21 mouse cellular contexts compared by ENCODE assay signal in the genomic region with DNA sequence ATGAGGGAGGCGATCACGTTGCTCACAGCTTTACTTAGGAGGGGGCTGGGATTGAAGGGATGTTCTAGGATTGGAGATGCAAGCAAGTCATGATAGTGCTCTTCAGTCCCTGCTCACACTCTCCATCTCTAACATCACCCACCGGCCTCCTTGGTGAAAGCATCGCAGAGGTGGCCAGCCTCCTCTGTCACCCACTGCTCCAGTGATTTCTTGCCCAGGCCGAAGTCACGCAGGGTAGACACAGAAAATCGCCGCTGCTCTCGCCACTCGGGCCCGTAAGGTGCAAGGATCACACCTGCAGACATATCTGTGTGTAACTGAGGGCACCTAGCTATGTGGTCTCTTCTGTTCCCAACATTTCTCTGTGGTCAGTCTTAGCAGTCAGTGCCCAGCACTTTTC. TPM values are rescaled to one million over a fixed set of nuclear protein-coding genes. Genes with fewer than 3 reads are reported as not detected.
"Had no signal": no experiment of that assay in that cellular context is flagged by ENCODE, and none has a peak within 500 bp of the region (broad histone marks: within the 10 kb centered on the region; RNA-seq: fewer than 3 reads in every experiment).

No protein-coding gene starts in this region.

- H3K4me2 ChIP-seq: limb, embryonic 15.5 days; neural tube, embryonic 15.5 days had no signal

- H3K27me3 ChIP-seq: limb, embryonic 15.5 days; neural tube, embryonic 15.5 days had no signal

- H3K4me1 ChIP-seq: limb, embryonic 15.5 days; midbrain, embryonic 10.5 days; neural tube, embryonic 15.5 days had no signal

- H3K9me3 ChIP-seq: limb, embryonic 15.5 days; midbrain, embryonic 10.5 days; neural tube, embryonic 15.5 days had no signal

- H3K36me3 ChIP-seq: limb, embryonic 15.5 days; midbrain, embryonic 10.5 days; neural tube, embryonic 15.5 days had no signal

- ATAC-seq: hindbrain, postnatal 0 days; lung, postnatal 0 days had no signal

- H3K4me3 ChIP-seq: limb, embryonic 15.5 days; midbrain, embryonic 10.5 days; myocyte; neural tube, embryonic 15.5 days had no signal

- H3K9ac ChIP-seq: limb, embryonic 15.5 days; neural tube, embryonic 15.5 days had no signal

- H3K27ac ChIP-seq: hindbrain, postnatal 0 days; limb, embryonic 15.5 days; midbrain, embryonic 10.5 days; neural tube, embryonic 15.5 days had no signal

- DNase-seq: kidney, postnatal 10 days; lung, adult 2 months; lung, postnatal 4 days; midbrain, embryonic 14.5 days; right cerebral cortex, adult 18-20 months; right cerebral cortex, postnatal 25 days; thymus, postnatal 36 days had no signal

RNA-seq across cellular contexts. Expression of gene Cyp2d26, which starts 1.5 kb away (rescaled TPM):
- total RNA-seq: hindbrain, postnatal 0 days; layer of hippocampus, postnatal 25 days; left cerebral cortex, adult 8-10 months; left cerebral cortex, postnatal 25 days; megakaryocyte, adult 5-6 weeks had no signal
- polyA plus RNA-seq: hindbrain, postnatal 0 days; lung, postnatal 0 days; midbrain, embryonic 10.5 days; myocyte; neural tube, embryonic 11.5 days; neural tube, embryonic 15.5 days had no signal

RNA-seq across cellular contexts. Expression of gene Cyp2d40, which starts 28.6 kb away (rescaled TPM):
- total RNA-seq: hindbrain, postnatal 0 days; layer of hippocampus, postnatal 25 days; left cerebral cortex, adult 8-10 months; left cerebral cortex, postnatal 25 days; megakaryocyte, adult 5-6 weeks had no signal
- polyA plus RNA-seq: hindbrain, postnatal 0 days; intestine, embryonic 14.5 days; limb, embryonic 11.5 days; limb, embryonic 15.5 days; lung, adult 2 months; lung, postnatal 0 days; midbrain, embryonic 10.5 days; midbrain, embryonic 14.5 days; myocyte; neural tube, embryonic 11.5 days; neural tube, embryonic 15.5 days; thymus, postnatal 0 days had no signal
